Mouse (Mus musculus) thymus, adult 2 months (tissue): ENCODE measurements around the gene Dirc2.

Experiments
- CTCF ChIP-seq: fragments of 200-500 bp; IDR thresholded peaks from 2 replicates; pipeline ENCODE4 v1.5.1; 2012; ENCODE audit warnings: mild to moderate bottlenecking, control low read depth, low read length, moderate library complexity, borderline replicate concordance; ENCODE audit not compliant: control insufficient read depth, poor library complexity, insufficient read depth; ENCODE audit errors: extremely low read depth
- POLR2A ChIP-seq: fragments of 200-500 bp; IDR thresholded peaks from 2 replicates; pipeline ENCODE4 v1.6.1; 2012; ENCODE audit warnings: mild to moderate bottlenecking, low read length, control low read depth, moderate library complexity; ENCODE audit not compliant: control insufficient read depth, poor library complexity, insufficient read depth; ENCODE audit errors: extremely low read depth

GRCm38 (mm10) chr16:35768469-35768784 lies 729 bp downstream of the Dirc2 start:
- TF ChIP-seq CTCF (no peak), POLR2A (no peak)
